Mouse (Mus musculus): ENCODE measurements around the gene Wdr25.

Wdr25 gene

DNA sequence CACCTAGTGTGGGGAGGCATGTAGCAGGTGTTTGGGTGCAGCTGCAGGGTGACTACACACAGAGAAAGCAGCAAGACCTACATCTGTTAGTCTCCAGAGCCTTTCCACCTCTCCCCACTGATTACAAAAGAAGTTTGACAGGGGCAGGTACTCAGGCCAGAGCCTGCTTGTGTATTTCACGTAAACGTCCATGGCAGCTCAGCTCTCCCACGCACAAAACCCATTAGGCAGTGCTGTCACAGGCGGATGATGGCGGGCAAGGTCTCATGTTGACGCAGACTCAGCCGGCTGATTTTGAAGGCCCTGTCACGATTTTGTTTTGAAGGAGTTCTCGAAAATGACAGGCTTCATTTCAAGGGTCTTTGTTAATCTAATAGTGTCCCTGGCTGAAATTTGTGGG is 45.9 kb downstream of the Wdr25 start:
- DNase-seq = no peak

- no peak for DNase-seq
Measured at GRCm38 (mm10) chr12:108940255-108940654, 46.8 kb downstream of the Wdr25 start.

- DNase-seq = no peak
Measured at GRCm38 (mm10) chr12:108941282-108941681, 47.9 kb downstream of the Wdr25 start.

- no peak for DNase-seq
Measured at GRCm38 (mm10) chr12:108942203-108942923, 48.9 kb downstream of the Wdr25 start.

DNA sequence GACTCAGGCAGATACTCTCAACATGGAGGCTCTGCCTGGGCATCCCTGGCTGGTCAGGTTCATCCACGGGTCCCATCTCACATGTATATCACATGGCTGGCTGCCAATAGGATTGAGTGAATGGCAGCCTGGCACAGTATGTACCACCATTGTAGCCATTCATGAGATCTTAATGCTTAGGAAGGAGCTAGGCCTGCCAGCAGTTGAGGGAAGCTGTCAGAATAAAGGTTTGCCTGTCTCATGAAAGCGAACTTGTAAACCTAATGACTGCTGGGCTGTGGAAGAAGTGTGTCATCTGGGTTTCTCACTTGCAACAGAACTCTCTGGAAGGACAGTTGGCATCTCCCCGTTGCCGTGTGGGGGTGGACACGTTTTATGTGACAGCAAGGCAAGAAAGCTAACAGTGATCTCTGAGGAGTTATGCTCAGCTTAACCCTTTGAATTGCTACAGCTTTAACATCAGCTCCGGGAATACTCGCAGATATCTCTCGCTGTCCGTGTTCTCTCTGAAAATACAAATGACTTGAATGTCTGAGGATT is 59.6 kb downstream of the Wdr25 start:
- no peak for DNase-seq

- DNase-seq = peak; percentile 39
Measured at GRCm38 (mm10) chr12:108953838-108954237, 60.4 kb downstream of the Wdr25 start.

- DNase-seq = no peak
Measured at GRCm38 (mm10) chr12:108954456-108954855, 61.0 kb downstream of the Wdr25 start.

- no peak for DNase-seq
Measured at GRCm38 (mm10) chr12:108958483-108958882, 65.1 kb downstream of the Wdr25 start.

GRCm38 (mm10) chr12:108958991-108959638 is 65.7 kb downstream of the Wdr25 start:
- DNase-seq = no peak

DNA sequence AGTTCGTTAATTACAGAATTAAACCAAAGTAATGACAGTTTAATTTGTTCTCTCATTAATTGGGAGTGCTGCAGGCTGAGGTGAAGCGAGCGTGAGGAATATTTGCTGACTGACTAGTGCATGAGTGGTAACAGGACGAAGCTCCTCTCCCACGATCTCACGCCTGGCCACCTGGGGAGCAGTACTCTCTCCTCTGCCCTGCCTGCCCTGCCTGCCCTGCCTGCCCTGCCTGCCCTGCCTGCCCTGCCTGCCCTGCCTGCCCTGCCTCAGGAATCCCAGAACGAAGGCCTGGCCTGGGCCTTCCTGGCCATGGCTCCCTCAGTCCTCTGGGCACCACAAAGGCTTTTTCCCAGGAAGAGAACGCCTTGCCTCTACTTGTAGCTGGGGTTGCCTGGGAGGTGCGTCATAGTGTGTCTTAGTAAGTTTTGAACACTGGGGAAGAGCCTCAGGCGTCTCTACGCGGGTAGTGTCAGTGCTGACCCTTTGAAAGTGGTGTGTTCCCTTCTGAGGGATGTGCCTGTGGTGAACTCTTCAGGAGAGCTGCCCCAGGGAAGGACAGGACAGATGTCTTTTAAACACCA is 66.3 kb downstream of the Wdr25 start:
- DNase-seq = peak; percentile 27

- peak; percentile 79 for DNase-seq
Measured at GRCm38 (mm10) chr12:108960225-108960624, 66.8 kb downstream of the Wdr25 start.

GRCm38 (mm10) chr12:108967631-108968030 is 74.2 kb downstream of the Wdr25 start:
- DNase-seq = peak; percentile 27

DNA sequence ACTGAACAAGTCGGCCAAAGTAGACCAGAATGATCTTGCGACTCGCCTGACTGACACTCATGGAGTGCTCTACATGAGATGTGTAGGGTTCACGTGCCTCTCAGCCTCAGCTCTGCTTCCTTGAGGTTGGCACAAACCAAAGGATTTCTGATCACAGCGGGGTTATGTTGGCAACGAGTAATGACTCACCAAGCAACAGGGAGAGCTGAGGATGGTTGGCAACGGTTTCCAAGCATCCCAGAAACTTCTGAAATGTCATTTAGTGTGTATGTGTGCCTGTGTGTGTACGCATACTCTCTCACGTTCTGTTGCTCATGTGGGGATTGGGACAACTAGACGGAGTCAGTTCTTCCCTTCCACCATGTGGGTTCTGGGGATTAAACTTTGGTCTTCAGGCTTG is 74.6 kb downstream of the Wdr25 start:
- DNase-seq = no peak

- DNase-seq = peak; percentile 66
Measured at GRCm38 (mm10) chr12:108971446-108971845, 78.0 kb downstream of the Wdr25 start.

DNA sequence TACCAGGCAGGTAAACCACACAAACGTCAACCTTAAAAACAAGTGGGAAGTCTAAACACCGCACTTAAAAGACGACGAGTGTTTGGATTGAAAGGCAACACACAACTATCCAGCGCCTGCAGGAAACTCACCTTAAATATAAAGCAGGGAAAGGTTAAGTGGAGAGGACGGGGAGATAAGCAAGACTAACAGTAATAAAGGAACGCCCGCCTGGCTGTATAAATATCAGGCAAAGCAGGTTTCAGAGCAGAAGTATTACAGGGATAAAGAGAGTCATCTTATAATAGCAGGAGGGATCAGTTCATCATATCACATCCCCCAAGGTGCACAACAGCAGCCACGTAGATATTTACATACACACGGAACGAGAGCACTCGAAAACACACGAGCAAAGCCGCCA is 78.8 kb downstream of the Wdr25 start:
- DNase-seq = no peak

GRCm38 (mm10) chr12:108979977-108980376 is 86.5 kb downstream of the Wdr25 start:
- peak; percentile 19 for DNase-seq

DNA sequence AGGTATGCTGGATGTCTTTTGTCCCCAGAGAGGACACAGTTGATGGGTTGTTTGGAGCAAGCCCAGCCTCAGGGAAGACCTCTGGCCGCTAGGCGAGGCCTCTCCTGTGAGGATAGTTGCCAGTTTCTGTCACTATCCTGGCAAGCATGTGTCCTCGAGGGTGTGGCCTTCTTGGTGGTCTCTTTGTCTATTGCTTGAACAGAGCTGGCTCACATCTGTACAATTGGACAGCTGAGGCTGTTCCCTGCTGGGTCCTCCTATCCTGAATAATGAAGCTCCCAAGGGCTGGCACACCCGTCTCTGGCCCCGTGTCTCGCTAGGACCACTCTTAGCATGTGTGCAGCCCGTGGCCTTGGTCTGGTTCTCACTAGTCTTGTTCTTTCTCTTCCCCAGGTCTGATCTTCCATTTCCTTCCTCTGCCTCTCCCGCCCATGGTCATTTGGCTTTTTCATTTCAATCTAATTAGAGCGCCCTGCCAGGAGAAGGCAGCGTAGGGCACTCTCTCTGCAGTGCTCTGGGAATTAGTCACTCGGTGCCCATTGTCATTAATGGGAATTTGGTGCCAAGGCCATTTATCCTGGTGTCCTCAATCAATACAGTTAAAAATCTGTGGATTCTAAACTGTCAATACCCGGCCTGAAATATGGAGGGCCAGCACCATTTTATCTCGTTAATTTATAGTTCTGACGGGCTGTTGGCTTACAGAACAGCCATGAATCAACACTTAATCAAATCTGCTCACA is 88.7 kb downstream of the Wdr25 start:
- DNase-seq = no peak

DNA sequence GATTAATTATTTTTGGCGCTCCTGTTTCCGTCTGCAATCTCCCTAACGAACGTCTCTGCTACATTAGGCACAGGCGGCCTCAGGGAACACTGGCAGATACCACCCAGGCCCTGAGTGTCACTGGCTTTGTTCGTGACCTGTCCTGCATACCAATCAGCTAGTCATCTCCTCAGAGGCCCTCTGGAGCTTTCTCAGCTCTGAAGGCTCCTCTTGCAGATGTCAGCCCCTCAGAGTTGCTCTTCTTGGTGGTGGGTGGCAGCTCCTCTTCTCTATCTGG is 89.2 kb downstream of the Wdr25 start:
- no peak for DNase-seq

- DNase-seq = no peak
Measured at GRCm38 (mm10) chr12:108983496-108983895, 90.1 kb downstream of the Wdr25 start.

DNA sequence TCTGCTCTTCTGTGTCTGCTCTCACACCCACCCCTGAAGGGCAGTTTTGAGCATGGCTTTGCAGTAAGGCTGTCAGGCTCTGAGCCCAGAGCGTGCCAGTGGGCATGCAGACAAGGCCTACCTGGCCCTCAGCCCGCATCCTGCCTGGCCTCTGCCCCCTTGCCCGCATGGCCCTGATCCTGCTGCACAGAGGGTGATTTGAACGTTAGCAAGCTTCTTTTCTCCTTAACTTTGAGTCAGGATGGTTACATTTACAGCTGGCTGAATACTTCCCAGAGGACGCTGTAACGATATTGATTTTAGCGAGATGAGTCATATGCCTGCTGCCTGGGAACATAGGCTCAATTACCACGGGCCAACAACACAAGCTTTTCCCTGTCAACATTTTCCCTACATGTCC is 91.0 kb downstream of the Wdr25 start:
- peak; percentile 59 for DNase-seq

DNA sequence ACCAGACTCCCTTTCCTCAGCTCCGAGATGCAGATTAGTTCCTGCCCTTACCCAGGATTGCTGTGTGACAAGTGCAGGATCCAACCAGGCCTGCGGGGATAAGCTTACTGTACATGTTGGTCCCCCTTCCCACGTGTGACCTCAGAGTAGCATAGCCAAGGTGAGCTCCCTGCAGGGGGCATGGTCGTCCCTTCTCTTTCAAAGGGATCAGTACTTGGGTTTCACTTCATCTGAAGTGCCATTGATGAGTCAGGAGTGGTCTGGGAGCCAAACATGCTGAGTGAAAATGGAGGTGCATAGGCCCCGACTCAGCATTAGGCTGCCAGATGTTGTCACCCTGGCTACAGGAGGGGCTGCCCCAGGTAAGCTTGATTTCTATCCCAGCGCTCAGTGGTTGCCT is 91.6 kb downstream of the Wdr25 start:
- no peak for DNase-seq

DNA sequence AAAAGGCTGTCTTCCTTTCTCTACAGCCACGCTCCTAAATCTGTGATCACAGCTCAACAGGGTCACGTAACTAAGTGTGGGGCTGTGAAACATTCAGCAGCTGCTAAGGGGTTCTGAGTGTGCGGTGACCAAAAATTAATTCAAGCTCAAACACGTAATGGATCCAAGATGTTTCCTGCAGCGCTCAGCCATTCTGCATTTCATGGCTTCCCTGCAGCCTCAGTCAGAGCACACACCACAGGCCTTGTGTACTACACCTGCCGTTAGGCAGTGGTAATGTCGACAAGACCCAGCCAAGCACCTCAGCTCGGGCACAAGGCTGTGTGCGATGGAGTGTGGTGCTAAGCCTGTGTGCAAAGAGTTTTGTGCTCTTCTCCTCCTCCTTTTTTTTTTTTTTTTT is 94.0 kb downstream of the Wdr25 start:
- no peak for DNase-seq

DNA sequence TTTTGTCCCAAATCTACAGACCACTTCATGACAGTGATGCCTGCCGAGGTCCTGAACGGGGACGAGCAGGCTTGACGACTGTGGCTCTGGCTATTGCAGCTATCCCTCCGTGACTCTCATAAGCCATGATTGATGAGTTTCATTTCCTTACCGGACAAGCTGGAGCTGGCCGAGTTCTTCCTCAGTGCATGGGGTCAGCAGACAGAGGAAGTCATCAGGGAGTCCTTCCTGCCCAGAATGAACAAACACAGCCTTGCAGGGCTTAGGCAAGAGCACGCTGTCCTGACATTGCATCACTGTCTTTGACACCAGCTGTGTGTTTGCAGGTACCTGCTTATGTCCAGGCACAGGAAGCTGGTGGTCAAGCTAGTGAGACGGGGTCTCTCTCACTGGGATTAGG is 97.0 kb downstream of the Wdr25 start:
- DNase-seq = peak; percentile 53

- no peak for DNase-seq
Measured at GRCm38 (mm10) chr12:108993046-108993445, 99.6 kb downstream of the Wdr25 start.
